Mouse (Mus musculus) liver, embryonic 14.5 days (tissue): ENCODE data around the gene Defa34.
"Not testable (repeated sequence)": the region's sequence is repeated elsewhere in the genome, so short reads cannot be mapped to it uniquely, and the experiment has no call there.

Source experiments
- CTCF ChIP-seq: IDR thresholded peaks from 2 replicates; pipeline ENCODE4 v1.5.1; 2016; ENCODE audit warnings: antibody characterized with exemption, low read depth, control low read depth
- EP300 ChIP-seq: IDR thresholded peaks from 2 replicates; pipeline ENCODE4 v1.6.1; 2016; ENCODE audit warnings: antibody characterized with exemption, low read depth

DNA sequence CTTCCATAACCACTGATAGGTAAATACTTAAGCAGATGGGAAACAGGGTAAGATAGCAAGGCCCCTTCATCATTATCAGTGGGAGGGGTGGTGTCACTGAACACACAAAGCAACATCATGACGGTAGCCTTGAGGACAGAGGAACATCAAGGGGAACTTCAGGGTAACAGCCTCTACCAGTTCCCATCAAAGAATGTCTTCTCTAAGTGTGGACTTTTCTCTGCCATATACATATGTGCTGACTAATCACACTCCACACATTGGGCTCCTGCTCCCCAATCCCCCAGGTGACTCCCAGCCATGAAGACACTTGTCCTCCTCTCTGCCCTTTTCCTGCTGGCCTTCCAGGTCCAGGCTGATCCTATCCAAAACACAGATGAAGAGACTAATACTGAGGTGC lies 47.7 kb upstream of the Defa34 start, which contains the start of gene Defa26:
- not testable (repeated sequence) for TF ChIP-seq CTCF, EP300
